Mouse (Mus musculus) forebrain, embryonic 16.5 days (tissue): ENCODE measurements around the gene Nans. TPM values are rescaled to one million over a fixed set of nuclear protein-coding genes. Genes with fewer than 3 reads are reported as not detected.

Experiments used
- ATAC-seq: fragments of 200-750 bp; cut with Nextera tagmentation; 2 replicates; pipeline ENCODE4 v1.8.0; 2017; ENCODE audit warnings: mild to moderate bottlenecking, moderate library complexity
- H3K27ac ChIP-seq: fragments of 300-500 bp; sonication (generic); 2 replicates; pipeline ENCODE4 v1.5.1; 2014; ENCODE audit warnings: low read length, control low read depth
- H3K27me3 ChIP-seq: fragments of 300-500 bp; sonication (generic); replicated peaks from 2 replicates; pipeline ENCODE4 v1.6.1; 2014; ENCODE audit warnings: low read length; ENCODE audit not compliant: control insufficient read depth, insufficient read depth
- H3K36me3 ChIP-seq: fragments of 300-500 bp; sonication (generic); 2 replicates; pipeline ENCODE4 v1.6.1; 2014; ENCODE audit not compliant: control insufficient read depth, insufficient read depth
- H3K4me1 ChIP-seq: fragments of 300-500 bp; sonication (generic); replicated peaks from 2 replicates; pipeline ENCODE4 v1.6.1; 2014; ENCODE audit warnings: low read length; ENCODE audit not compliant: control insufficient read depth, insufficient read depth
- H3K4me2 ChIP-seq: fragments of 300-500 bp; sonication (generic); 2 replicates; pipeline ENCODE4 v1.6.1; 2014; ENCODE audit warnings: mild to moderate bottlenecking, low read length, control low read depth
- H3K4me3 ChIP-seq: fragments of 300-500 bp; sonication (generic); replicated peaks from 2 replicates; pipeline ENCODE4 v1.5.1; 2014; ENCODE audit warnings: mild to moderate bottlenecking, low read length, control low read depth
- H3K9ac ChIP-seq: fragments of 300-500 bp; sonication (generic); replicated peaks from 2 replicates; pipeline ENCODE4 v1.6.1; 2014; ENCODE audit warnings: low read depth, low read length, control low read depth
- H3K9me3 ChIP-seq: fragments of 300-500 bp; sonication (generic); 2 replicates; pipeline ENCODE4 v1.6.1; 2016; ENCODE audit warnings: low read length; ENCODE audit not compliant: control insufficient read depth
- WGBS: fragments of 180-500 bp; shearing (Covaris S2); extraction: QIAGEN DNeasy Blood & Tissue Kit; methylation state at CpG from one replicate; pipeline ENCODE4 v1.1.7; 2014; 5-methylcytosine and 5-hydroxymethylcytosine counted together
- polyA plus RNA-seq: library from polyadenylated mRNA; unstranded; fragments of >200 nt; fragmentation: Nextera tagmentation; extraction: Ambion mirVana; gene quantifications from 2 replicates; pipeline ENCODE4 v1.2.1, GENCODE M21; 2015

The Nans gene
- polyA plus RNA-seq, 1 experiment from 2014 or later = 81.1 TPM

- Histone ChIP-seq H3K9ac (peak within 1 kb of the TSS; percentile 53), H3K4me1 (peaks cover 12% of the 10 kb centered on the region), H3K27me3 (peaks cover 35% of the 10 kb centered on the region), H3K4me2 (peak within 1 kb of the TSS; percentile 62), H3K9me3 (no peaks in the 10 kb centered on the region), H3K36me3 (no peaks in the 10 kb centered on the region), H3K4me3 (peak within 1 kb of the TSS; percentile 45), H3K27ac (no peak within 1 kb of the TSS)
- ATAC-seq = peak; percentile 47; the same call in 1 of the 2 replicates
- under 1% methylated on average over 45 of the region's 46 CpGs for WGBS
These were observed 46.9 kb downstream of the Nans start, which contains the start of gene Trim14 for GRCm38 (mm10) chr4:46535840-46536361. Trim14 (minus strand) TSS chr4:46536141.

- 75% methylated on average over 9 of the region's 9 CpGs for WGBS
- no peak overlapping the region for H3K4me3 ChIP-seq
- peaks cover 26% of the 10 kb centered on the region for H3K27me3 ChIP-seq
These were observed 50.1 kb downstream of the Nans start for GRCm38 (mm10) chr4:46539167-46539566.

DNA sequence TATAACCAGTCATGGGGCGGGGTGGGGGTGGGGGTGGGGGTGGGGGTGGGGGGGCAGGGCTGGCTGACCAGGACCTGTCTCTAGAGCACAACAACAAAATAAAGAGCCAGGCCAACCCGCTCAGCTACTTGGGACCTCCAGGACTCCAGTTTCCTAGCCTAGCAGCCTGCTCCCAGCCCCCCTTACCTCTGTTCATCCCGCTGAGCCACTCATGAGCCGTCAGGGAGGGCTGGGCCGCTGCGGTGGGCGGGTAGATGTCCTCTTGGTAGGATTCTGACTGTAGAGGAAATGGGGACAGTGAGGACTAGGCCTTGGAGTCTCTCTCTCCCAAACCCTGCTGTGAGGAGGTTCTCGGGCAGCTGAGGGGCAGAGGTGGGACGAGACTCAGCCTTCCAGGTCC, 52.7 kb downstream of the Nans start:
- H3K9ac ChIP-seq = no peak overlapping the region
- no peak for ATAC-seq
- no peak overlapping the region for H3K4me3 ChIP-seq
- no peaks in the 10 kb centered on the region for H3K4me1 ChIP-seq
- H3K9me3 ChIP-seq = no peaks in the 10 kb centered on the region
- no peak overlapping the region for H3K27ac ChIP-seq
- no peaks in the 10 kb centered on the region for H3K36me3 ChIP-seq
- H3K4me2 ChIP-seq = no peak overlapping the region
- WGBS = 45% methylated on average over 9 of the region's 9 CpGs
- H3K27me3 ChIP-seq = peaks cover 3% of the 10 kb centered on the region

More at GRCm38 (mm10) chr4:46539167-46539566, 50.1 kb downstream of the Nans start:
- peaks cover 12% of the 10 kb centered on the region for H3K4me1 ChIP-seq
- no peak overlapping the region for H3K9ac ChIP-seq
- H3K36me3 ChIP-seq = no peaks in the 10 kb centered on the region
- no peak overlapping the region for H3K4me2 ChIP-seq
- no peaks in the 10 kb centered on the region for H3K9me3 ChIP-seq
- no peak for ATAC-seq
- no peak overlapping the region for H3K27ac ChIP-seq

GRCm38 (mm10) chr4:46543366-46544050, 54.5 kb downstream of the Nans start:
- no peaks in the 10 kb centered on the region for H3K9me3 ChIP-seq
- H3K27ac ChIP-seq = no peak overlapping the region
- WGBS = 92% methylated on average over 13 of the region's 13 CpGs
- no peak overlapping the region for H3K4me3 ChIP-seq
- H3K36me3 ChIP-seq = no peaks in the 10 kb centered on the region
- no peak overlapping the region for H3K4me2 ChIP-seq
- no peaks in the 10 kb centered on the region for H3K4me1 ChIP-seq
- H3K9ac ChIP-seq = no peak overlapping the region
- H3K27me3 ChIP-seq = no peaks in the 10 kb centered on the region
- no peak for ATAC-seq

- ATAC-seq = no peak
- Histone ChIP-seq H3K4me2 (no peak overlapping the region), H3K4me1 (no peaks in the 10 kb centered on the region), H3K27ac (no peak overlapping the region), H3K27me3 (no peaks in the 10 kb centered on the region), H3K36me3 (no peaks in the 10 kb centered on the region), H3K4me3 (no peak overlapping the region), H3K9ac (no peak overlapping the region), H3K9me3 (no peaks in the 10 kb centered on the region)
- WGBS = 50% methylated on average over 1 of the region's 1 CpGs
These were observed 55.3 kb downstream of the Nans start for GRCm38 (mm10) chr4:46544313-46544712.

DNA sequence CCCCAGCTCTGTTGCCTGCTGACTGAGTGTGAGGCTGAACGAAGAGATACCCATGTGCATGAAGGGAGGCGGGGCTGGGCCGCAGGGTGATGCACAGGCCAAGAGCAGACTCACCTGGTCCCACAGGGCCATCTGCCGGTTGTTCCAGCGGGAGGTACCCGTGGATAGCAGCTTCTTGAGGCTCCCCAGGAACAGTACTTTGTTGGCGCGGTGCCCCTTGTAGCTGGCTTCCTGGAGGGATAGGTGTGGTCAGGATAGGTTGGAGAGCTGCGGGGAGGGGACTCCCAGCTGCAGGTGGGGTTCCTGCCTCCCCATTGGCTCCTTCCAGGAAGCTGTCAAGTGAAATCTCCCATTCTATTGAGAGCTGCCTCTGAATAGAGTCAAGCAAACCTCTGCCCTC, 56.5 kb downstream of the Nans start:
- Histone ChIP-seq H3K27me3 (no peaks in the 10 kb centered on the region), H3K36me3 (no peaks in the 10 kb centered on the region), H3K27ac (no peak overlapping the region), H3K4me3 (no peak overlapping the region), H3K4me2 (no peak overlapping the region), H3K9me3 (no peaks in the 10 kb centered on the region), H3K4me1 (no peaks in the 10 kb centered on the region), H3K9ac (no peak overlapping the region)
- no peak for ATAC-seq
- WGBS = 15% methylated on average over 9 of the region's 9 CpGs

- Histone ChIP-seq H3K9ac (no peak overlapping the region), H3K27me3 (no peaks in the 10 kb centered on the region), H3K4me1 (no peaks in the 10 kb centered on the region), H3K9me3 (no peaks in the 10 kb centered on the region), H3K36me3 (no peaks in the 10 kb centered on the region), H3K27ac (no peak overlapping the region), H3K4me3 (no peak overlapping the region), H3K4me2 (no peak overlapping the region)
- WGBS = 36% methylated on average over 6 of the region's 6 CpGs
- no peak for ATAC-seq
These were observed 57.7 kb downstream of the Nans start for GRCm38 (mm10) chr4:46546709-46547108.

- Histone ChIP-seq H3K4me1 (no peaks in the 10 kb centered on the region), H3K36me3 (no peaks in the 10 kb centered on the region), H3K27ac (no peak overlapping the region), H3K4me3 (no peak overlapping the region), H3K27me3 (no peaks in the 10 kb centered on the region), H3K9me3 (no peaks in the 10 kb centered on the region), H3K4me2 (no peak overlapping the region), H3K9ac (no peak overlapping the region)
- ATAC-seq = no peak
- WGBS = 81% methylated on average over 9 of the region's 10 CpGs
These were observed 60.9 kb downstream of the Nans start for GRCm38 (mm10) chr4:46549979-46550378.

DNA sequence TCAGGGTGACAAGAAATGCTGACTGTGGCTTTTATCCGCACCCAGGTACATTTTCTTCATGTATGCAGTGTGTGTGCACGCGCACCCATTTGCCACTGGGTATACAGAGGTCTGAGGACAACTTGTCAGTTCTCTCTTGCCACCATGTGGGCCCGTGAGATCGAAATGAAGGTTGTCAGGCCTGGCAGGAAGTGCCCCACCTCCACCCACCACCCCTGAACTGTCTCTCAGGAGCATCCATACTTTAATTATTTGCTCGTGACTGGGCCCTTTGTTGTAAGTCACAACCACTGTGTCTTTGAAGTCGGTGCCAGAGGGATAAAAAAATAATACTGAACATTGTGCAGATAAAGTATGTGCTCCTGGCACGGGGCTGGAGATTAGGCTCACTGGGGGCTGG, 61.4 kb downstream of the Nans start:
- no peaks in the 10 kb centered on the region for H3K27me3 ChIP-seq
- H3K4me2 ChIP-seq = no peak overlapping the region
- H3K9me3 ChIP-seq = no peaks in the 10 kb centered on the region
- H3K4me3 ChIP-seq = no peak overlapping the region
- no peak overlapping the region for H3K9ac ChIP-seq
- H3K4me1 ChIP-seq = no peaks in the 10 kb centered on the region
- 53% methylated on average over 8 of the region's 8 CpGs for WGBS
- ATAC-seq = no peak
- H3K36me3 ChIP-seq = no peaks in the 10 kb centered on the region
- H3K27ac ChIP-seq = no peak overlapping the region
